Mouse (Mus musculus) gonadal fat pad, adult 2 months (tissue): ENCODE results near the gene Erc2. TPM values are rescaled to one million over a fixed set of nuclear protein-coding genes. Genes with fewer than 3 reads are reported as not detected.

Source experiments
- DNase-seq: peaks from one replicate; pipeline ENCODE4 v3.0.0-alpha.2; 2012; ENCODE audit warnings: low read depth
- polyA plus RNA-seq: library from polyadenylated mRNA; depleted of rRNA; stranded (reverse); fragments of >200 nt; gene quantifications from 2 replicates; pipeline ENCODE4 v1.2.3, GENCODE M21; 2012; rRNA removed

The Erc2 gene
- polyA plus RNA-seq, 1 experiment: 3.1 TPM

GRCm38 (mm10) chr14:28506376-28506831, 884.2 kb downstream of the Erc2 start:
- DNase-seq: no peak

DNA sequence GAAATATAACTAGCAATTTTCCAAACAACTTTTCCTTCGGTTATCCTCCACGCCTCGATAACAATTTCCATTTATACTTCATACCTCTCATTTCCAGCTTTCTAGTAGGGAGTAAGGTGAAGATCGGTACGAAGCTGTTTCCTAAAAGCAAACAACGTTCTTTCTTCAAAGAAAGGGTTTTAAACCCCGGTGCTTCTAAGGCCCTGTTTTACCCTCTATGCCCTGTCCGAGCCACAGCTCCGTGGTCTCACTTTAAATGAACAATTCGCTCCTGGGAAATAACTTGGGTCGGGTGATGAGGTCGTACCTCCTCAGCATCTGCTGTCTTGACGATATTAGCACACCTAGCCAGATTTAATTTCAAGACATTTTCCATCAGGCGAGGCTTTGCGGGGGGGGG, 884.8 kb downstream of the Erc2 start:
- no peak for DNase-seq

DNA sequence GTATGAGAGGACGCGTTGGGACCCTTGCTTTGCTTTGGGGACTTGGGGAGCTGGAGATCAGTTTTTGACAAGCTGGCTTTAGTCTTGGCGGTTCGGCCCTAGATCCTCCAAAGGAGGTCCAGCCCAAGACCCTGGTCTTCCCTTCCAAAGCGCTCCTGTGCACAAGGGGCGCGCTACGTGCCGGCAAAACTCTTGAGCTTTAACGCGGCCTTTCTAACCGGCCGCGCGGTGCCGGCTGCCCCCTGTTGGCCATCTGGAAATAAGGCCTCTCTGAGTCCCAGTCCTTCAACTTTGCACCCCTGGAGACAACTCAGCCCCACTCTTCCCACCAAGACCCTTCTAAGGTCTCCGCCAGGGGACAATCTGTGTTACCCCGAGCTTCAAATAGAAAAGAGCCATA, 885.2 kb downstream of the Erc2 start:
- no peak for DNase-seq

DNA sequence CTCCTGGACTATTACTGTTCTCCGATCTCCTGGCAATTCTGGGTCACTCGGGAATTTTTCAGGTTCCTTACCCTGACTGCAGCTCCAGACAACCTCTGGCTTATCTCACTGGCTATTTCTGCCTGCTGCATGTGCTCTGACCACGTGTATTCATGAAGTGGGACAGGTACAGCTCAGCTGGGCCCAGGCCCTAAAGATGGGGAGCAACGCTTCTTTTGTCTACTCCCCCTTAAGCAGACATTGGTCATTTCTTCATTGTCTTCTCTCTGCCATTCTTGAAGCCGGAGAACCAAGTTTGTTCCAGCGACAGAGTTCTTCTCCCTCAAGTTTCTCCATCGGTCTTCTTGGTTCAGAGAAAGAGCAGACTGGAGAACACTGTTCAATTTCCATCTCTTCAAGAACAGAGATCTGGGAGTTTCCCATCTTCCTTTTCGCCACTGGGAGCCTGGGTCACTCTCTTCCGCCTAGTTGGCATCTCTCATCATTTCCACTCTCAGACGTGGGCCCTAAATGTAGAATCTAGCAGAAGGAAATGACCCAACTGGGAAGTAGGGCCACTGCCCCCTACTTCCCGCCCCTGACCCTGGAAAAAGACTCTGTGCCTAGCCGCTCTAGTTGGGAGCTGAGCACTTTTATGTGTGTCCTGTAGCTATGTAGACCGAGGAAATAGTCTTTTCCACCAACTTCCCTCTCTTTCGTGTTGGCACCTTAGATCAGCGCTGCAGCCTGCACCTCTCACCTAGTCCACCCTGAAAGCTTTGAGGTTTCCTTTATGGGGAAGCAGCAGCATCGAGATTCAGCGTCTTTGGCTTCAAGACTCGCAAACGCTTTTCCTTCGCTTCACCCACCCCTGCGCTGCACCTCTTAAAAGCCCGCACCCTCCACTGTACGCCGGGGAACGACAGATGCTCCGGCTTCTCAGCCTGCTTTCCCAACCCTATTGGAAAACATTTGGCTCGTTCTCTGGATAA, 886.3 kb downstream of the Erc2 start:
- no peak for DNase-seq

GRCm38 (mm10) chr14:28509441-28510340, 887.5 kb downstream of the Erc2 start:
- no peak for DNase-seq

- no peak for DNase-seq
Observed at GRCm38 (mm10) chr14:28510341-28511028, 888.3 kb downstream of the Erc2 start.

DNA sequence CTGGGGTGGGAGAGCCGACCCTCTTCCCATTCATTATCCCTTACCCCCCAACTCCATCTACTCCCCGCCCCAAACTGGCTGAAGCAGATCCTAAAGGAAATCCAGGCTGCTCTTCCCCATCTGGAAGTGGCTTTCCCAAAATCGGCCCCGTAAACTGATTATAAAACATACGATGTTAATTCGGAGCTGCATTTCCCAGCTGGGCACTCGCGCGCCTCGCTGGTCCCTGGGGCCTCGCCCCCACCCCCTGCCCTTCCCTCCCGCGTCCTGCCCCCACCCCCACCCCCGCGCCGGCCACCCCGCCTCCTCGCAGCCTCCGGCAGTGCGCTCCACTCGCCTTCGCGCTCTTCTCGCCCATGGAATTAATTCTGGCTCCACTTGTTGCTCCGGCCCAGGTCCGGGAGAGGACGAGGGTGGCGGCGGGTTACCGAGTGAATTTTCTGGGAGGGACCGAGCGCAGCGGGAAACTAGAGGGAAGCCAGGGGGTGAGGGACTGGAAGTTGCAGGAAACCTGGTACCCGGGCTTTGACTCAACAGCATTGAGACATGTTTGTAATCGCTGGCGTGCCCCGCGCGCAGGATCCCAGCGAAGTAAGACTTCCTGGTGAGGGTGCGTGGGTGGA, 888.9 kb downstream of the Erc2 start:
- no peak for DNase-seq

- DNase-seq: no peak
Observed at GRCm38 (mm10) chr14:28512805-28513590, 890.8 kb downstream of the Erc2 start.

GRCm38 (mm10) chr14:28514171-28514570, 891.9 kb downstream of the Erc2 start:
- no peak for DNase-seq

DNA sequence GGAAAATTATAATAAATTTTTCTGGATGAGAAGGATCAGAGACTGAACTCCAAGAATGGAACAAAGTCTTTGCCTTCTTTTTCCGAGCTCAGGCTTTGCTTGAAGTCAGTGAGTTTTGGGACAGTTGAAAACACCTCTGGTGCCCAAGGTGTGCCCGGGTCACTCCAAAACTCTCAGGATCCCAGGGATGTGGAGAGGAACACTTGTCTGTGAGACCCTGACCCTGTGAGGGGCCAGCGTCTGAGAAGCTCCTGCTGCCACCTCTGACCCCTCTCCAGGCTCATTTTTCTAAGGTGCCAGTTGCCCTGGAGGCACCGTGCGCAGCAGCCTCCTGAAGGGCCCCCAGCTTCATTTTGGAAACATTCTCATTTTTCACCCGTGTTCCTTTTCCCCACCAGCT, 893.1 kb downstream of the Erc2 start:
- no peak for DNase-seq

- no peak for DNase-seq
Observed at GRCm38 (mm10) chr14:28517631-28518560, 895.7 kb downstream of the Erc2 start.

DNA sequence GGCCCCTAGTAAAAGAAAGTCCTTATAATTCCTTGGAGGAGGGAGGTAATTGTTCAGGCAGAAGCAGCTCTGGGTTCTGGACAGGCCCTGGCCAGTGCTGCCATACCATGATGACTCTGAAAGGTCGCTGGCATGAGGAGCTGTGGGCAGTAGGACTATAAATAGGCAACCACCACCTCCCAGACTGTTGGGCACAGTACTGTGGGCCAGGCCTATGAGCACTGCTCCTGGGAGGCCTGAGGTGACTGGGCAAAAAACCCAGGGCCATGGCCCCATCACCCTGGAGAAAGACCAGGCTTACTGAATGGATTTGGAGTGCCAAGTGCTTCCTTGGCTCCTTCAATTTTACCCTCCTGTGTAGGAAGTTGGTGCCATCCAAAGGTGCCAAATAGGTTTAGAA, 898.9 kb downstream of the Erc2 start:
- DNase-seq: no peak

GRCm38 (mm10) chr14:28522611-28523010, 900.4 kb downstream of the Erc2 start:
- no peak for DNase-seq

- DNase-seq: no peak
Observed at GRCm38 (mm10) chr14:28525566-28525965, 903.3 kb downstream of the Erc2 start.

Other genes starting within 250 kb of the Erc2 start
- gene Fam208a, start 193.6 kb upstream of the Erc2 start, polyA plus RNA-seq: 5.8 and 8.2 TPM in 2 replicates
- 2.1 and 2.6 TPM in 2 replicates for gene Ccdc66, start 114.0 kb upstream of the Erc2 start, polyA plus RNA-seq